Mouse (Mus musculus) neural tube, embryonic 11.5 days (tissue): ENCODE measurements around the gene Ostm1. TPM values are rescaled to one million over a fixed set of nuclear protein-coding genes. Genes with fewer than 3 reads are reported as not detected.
A peak's percentile ranks its signal among the peaks of the same experiment; 100 is the strongest.

Experiments
- ATAC-seq: fragments of 200-750 bp; cut with Nextera tagmentation; 2 replicates; pipeline ENCODE4 v1.8.0; 2017; ENCODE audit warnings: moderate number of reproducible peaks, mild to moderate bottlenecking, moderate TSS enrichment, moderate library complexity; ENCODE audit not compliant: insufficient read depth, low FRiP score, low TSS enrichment
- DNase-seq: peaks from one replicate; pipeline ENCODE4 v3.0.0-alpha.2; 2015; ENCODE audit warnings: low spot score
- H3K27ac ChIP-seq: fragments of 300-500 bp; sonication (generic); 2 replicates; pipeline ENCODE4 v1.5.1; 2014; ENCODE audit warnings: low read depth, mild to moderate bottlenecking, low read length
- H3K27me3 ChIP-seq: fragments of 300-500 bp; sonication (generic); 2 replicates; pipeline ENCODE4 v1.6.1; 2014; ENCODE audit warnings: mild to moderate bottlenecking, low read length, mixed read lengths; ENCODE audit not compliant: control insufficient read depth, insufficient read depth
- H3K36me3 ChIP-seq: fragments of 300-500 bp; sonication (generic); 2 replicates; pipeline ENCODE4 v1.6.1; 2014; ENCODE audit warnings: mild to moderate bottlenecking, low read length, moderate library complexity, mixed read lengths; ENCODE audit not compliant: control insufficient read depth, insufficient read depth
- H3K4me1 ChIP-seq: fragments of 300-500 bp; sonication (generic); 2 replicates; pipeline ENCODE4 v1.6.1; 2014; ENCODE audit warnings: low read length, mixed read lengths; ENCODE audit not compliant: control insufficient read depth, insufficient read depth
- H3K4me2 ChIP-seq: fragments of 300-500 bp; sonication (generic); 2 replicates; pipeline ENCODE4 v1.6.1; 2014; ENCODE audit warnings: low read depth, mild to moderate bottlenecking, moderate library complexity
- H3K4me3 ChIP-seq: fragments of 300-500 bp; sonication (generic); 2 replicates; pipeline ENCODE4 v1.5.1; 2014; ENCODE audit warnings: low read depth, low read length
- H3K9ac ChIP-seq: fragments of 300-500 bp; sonication (generic); 2 replicates; pipeline ENCODE4 v1.6.1; 2014; ENCODE audit warnings: mild to moderate bottlenecking, low read length
- H3K9me3 ChIP-seq: fragments of 300-500 bp; sonication (generic); 2 replicates; pipeline ENCODE4 v1.6.1; 2016; ENCODE audit warnings: low read length; ENCODE audit not compliant: control insufficient read depth
- WGBS: fragments of 180-500 bp; shearing (Covaris S2); extraction: QIAGEN DNeasy Blood & Tissue Kit; methylation state at CpG from one replicate; pipeline ENCODE4 v1.1.7; 2014; 5-methylcytosine and 5-hydroxymethylcytosine counted together
- polyA plus RNA-seq: library from polyadenylated mRNA; unstranded; fragments of >200 nt; fragmentation: Nextera tagmentation; extraction: Ambion mirVana; gene quantifications from 2 replicates; pipeline ENCODE4 v1.2.1, GENCODE M21; 2014

Ostm1 gene
- polyA plus RNA-seq, 1 experiment from 2014 or later, result 16.8 TPM

DNA sequence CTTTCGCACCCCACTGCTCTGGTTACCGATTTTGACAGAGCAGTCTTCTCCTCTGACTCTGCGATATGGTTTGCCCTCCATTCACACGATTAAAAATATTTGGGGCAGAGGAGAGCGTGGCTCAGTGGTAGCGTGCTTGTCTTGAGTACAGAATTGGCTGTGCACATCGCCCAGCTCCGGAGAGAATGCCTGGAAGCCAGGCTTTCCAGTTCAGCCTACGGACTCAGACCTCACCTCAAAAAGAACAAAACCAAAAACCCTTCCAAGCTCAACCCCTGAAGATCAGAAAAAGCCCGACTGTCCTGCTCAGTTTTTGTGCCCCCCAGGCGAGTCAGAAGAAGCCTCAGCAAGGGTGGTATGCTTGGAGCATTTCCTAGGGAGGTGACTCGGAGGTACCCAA, 29.5 kb downstream of the Ostm1 start:
- DNase-seq, result no peak
- H3K9ac ChIP-seq, result no peak overlapping the region
- peaks cover 77% of the 10 kb centered on the region for H3K27me3 ChIP-seq
- H3K4me1 ChIP-seq, result peaks cover 4% of the 10 kb centered on the region; the same call in 1 of the 2 replicates
- no peak overlapping the region for H3K4me3 ChIP-seq
- WGBS, result 4% methylated on average over 12 of the region's 12 CpGs
- ATAC-seq, result no peak
- H3K27ac ChIP-seq, result no peak overlapping the region
- H3K36me3 ChIP-seq, result no peaks in the 10 kb centered on the region
- H3K4me2 ChIP-seq, result no peak overlapping the region
- no peaks in the 10 kb centered on the region for H3K9me3 ChIP-seq

DNA sequence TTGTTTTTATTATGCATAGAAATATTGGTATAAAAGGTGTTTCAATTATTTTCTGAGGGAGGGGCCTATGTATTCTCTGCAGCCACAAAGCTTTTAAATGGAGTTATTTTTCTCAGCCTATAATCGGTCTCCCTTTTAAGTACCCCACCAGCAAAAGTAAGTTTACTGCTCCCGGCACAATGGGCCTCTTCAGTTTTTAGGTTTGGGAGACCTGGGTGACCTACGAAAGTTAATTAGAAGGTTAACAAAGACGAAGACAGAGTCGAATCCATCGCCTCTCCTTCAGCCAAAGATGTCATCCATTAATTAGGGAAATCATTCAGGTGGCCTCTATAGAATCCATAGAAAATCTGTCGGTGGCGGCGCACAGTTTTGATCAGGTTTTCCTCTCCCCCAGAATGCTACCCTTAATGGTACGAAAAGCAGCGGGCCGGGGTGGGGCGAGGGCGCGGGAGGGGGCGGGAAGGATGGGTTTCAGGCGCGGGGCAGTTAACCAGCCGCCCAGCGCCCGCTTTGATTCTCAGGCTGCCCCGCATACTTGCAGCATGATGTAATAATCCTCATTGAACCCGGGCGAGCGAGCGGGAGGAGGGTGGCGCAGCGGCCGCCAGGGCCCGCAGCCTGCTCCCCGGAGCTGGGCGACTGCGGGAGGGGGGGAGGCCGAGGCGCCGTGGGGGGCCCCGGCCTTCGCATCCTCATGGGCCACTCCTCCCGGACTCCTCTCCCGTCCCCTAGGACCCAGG, 30.2 kb downstream of the Ostm1 start:
- WGBS, result 0% methylated on average over 26 of the region's 40 CpGs
- ATAC-seq (peak; percentile 61; the same call in 1 of the 2 replicates), DNase-seq (peak; percentile 77)
- Histone ChIP-seq H3K9me3 (no peaks in the 10 kb centered on the region), H3K4me3 (peak overlapping the region; percentile 28), H3K36me3 (no peaks in the 10 kb centered on the region), H3K9ac (no peak overlapping the region), H3K27ac (no peak overlapping the region), H3K4me2 (peak overlapping the region; percentile 50), H3K4me1 (peaks cover 4% of the 10 kb centered on the region; the same call in 1 of the 2 replicates), H3K27me3 (peaks cover 84% of the 10 kb centered on the region)

DNA sequence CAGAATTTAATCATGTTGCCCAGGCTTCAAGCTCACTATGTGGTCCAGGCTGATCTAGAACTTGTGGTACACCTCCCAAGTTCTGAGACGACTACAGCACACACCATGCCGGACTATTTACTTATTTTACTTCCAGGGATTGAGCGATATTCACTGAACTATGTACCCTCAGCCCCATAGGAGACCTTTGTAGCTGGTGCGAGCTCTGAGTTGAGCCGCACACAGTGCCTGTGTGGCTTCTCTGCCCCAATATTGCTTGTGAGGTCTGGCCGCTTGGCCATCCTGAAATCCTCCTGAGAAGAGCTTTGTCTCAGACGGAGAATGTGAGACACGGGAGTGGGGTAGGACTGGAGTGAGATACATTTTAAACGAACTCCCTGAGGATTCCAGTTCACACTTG, 31.1 kb downstream of the Ostm1 start:
- no peak for ATAC-seq
- 8% methylated on average over 9 of the region's 9 CpGs for WGBS
- no peak overlapping the region for H3K4me3 ChIP-seq
- no peak overlapping the region for H3K27ac ChIP-seq
- no peak overlapping the region for H3K4me2 ChIP-seq
- DNase-seq, result no peak
- no peaks in the 10 kb centered on the region for H3K9me3 ChIP-seq
- no peak overlapping the region for H3K9ac ChIP-seq
- H3K27me3 ChIP-seq, result peaks cover 91% of the 10 kb centered on the region
- H3K4me1 ChIP-seq, result peaks cover 4% of the 10 kb centered on the region; the same call in 1 of the 2 replicates
- no peaks in the 10 kb centered on the region for H3K36me3 ChIP-seq

DNA sequence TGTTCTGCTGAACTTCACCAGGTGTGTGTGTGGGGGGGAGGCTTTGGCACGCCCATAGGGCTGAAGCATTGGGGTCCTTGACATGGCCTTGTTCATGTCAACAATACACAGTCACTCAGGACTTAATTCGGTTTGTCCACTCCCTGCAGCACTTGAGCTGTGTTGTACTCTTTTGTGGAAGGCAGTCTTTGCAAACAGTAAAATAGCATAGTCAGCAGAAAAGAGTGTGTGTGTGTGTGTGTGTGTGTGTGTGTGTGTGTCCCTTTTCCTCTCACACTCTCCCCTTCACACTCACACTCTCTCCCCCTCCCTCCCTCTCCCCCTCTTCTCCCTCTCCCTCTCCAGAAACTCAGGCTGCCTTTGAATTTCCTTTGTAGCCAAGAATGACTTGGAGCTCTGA, 34.7 kb downstream of the Ostm1 start:
- H3K36me3 ChIP-seq, result no peaks in the 10 kb centered on the region
- no peak for ATAC-seq
- no peak overlapping the region for H3K4me2 ChIP-seq
- no peaks in the 10 kb centered on the region for H3K9me3 ChIP-seq
- no peak overlapping the region for H3K9ac ChIP-seq
- no peak for DNase-seq
- no peak overlapping the region for H3K27ac ChIP-seq
- H3K27me3 ChIP-seq, result peaks cover 89% of the 10 kb centered on the region
- 40% methylated on average over 2 of the region's 2 CpGs for WGBS
- H3K4me3 ChIP-seq, result no peak overlapping the region
- H3K4me1 ChIP-seq, result peaks cover 2% of the 10 kb centered on the region; the same call in 1 of the 2 replicates

DNA sequence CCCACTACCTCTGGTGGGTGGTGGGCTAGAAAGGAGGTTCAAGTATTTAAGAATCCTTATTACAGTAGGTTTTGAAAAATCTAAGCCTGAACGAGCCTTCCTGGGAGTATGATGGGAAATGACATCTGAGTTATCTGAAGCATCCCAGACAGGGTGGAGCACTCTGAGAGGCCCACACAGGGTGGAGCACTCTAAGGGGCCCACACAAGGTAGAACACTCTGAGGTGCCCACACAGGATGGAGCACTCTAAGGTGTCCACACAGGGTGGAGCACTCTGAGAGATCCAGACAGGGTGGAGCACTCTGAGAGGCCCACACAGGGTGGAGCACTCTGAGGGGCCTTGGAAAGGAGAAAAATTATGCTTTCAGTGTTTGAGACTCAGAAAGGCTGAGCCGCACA, 42.3 kb downstream of the Ostm1 start:
- WGBS, result 88% methylated on average over 2 of the region's 2 CpGs
- H3K4me2 ChIP-seq, result no peak overlapping the region
- H3K36me3 ChIP-seq, result no peaks in the 10 kb centered on the region
- H3K4me3 ChIP-seq, result no peak overlapping the region
- H3K9me3 ChIP-seq, result no peaks in the 10 kb centered on the region
- ATAC-seq (no peak), DNase-seq (no peak)
- peaks cover 90% of the 10 kb centered on the region for H3K27me3 ChIP-seq
- H3K4me1 ChIP-seq, result peaks cover 3% of the 10 kb centered on the region; the same call in 1 of the 2 replicates
- no peak overlapping the region for H3K9ac ChIP-seq
- H3K27ac ChIP-seq, result no peak overlapping the region

DNA sequence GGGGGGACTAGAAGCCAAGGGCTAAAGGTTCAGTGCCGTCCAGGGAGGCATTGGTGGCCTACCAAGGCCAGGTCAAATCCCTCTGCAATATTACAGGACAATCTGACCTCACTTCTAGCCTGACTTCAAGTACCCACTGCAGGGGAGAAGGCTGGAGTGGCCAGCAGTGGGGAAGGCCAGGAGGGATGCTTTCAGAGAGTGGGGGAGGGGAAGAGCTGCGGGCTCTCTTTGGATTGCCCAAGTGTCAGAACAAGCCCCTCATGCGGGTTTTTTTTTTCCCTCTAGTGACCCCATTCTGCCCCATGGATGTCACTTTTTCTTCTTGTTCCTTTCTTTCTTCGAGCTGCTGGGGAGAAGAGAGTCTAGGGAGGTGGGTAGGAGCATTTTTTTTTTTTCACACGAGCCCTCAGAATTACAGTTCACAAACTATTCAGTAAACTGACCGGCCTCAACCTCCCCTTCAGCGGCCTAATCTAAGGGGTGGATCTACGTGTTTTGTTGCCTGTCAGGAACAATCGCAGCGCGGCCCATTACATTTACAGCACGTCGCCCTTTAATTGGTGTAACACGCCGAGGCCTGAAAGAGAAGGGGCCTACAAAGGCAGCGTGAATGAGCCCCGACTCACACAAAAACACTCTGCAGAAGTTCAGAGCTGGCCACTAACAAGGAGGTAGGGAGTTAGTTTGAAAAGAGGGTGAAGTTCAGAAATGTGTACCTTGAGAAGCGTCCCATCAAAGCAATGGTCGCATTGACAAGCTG, 47.2 kb downstream of the Ostm1 start:
- Histone ChIP-seq H3K4me2 (no peak overlapping the region), H3K4me1 (peaks cover 14% of the 10 kb centered on the region), H3K27ac (no peak overlapping the region), H3K4me3 (no peak overlapping the region), H3K27me3 (peaks cover 99% of the 10 kb centered on the region), H3K36me3 (no peaks in the 10 kb centered on the region), H3K9ac (no peak overlapping the region), H3K9me3 (no peaks in the 10 kb centered on the region)
- ATAC-seq (peak; percentile 72), DNase-seq (peak; percentile 81)
- WGBS, result under 1% methylated on average over 19 of the region's 19 CpGs

GRCm38 (mm10) chr10:42631754-42632452, 48.3 kb downstream of the Ostm1 start:
- H3K9ac ChIP-seq, result no peak overlapping the region

DNA sequence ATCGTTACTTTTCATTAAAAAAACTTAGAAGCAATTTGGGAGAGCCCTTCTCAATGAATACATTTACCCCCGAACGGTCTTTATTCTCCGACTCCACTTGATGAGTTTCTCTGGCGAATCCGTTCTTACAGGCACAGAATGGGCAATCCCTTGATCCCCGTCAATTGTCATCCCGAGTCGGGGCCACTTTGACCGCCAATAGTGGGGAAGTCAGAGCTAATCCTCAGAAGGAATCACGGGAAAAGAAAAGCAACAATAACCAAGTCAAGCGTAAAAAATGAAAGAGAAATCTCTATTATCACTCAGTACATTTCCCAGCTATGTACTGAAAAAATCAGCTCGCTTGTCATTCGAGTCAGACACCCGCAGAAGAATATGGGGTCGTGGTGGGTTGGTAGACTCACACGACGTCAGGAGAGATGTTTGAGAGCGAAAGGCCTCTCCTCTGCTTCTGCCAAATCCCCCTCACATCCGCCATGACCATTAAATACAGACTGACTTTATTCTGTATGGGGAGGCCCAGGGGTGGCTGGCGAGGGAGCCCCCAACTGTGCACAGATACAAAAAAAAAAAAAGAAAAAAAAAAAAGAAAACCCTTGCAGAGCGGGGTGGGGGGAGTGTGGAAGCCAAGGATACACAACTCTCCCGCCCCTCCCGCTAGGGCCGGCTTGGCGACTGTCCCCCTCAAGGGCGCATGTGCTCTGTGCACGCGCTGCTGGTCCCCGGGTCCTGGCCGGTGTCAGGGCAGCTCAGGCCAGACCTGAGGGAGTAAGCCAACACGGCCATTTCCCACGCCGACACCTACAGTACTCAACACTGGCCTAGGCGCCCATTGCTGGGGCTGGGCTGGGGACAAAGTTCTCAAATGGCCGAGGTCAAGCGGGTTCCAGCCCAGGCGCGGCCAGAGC, 49.1 kb downstream of the Ostm1 start:
- Histone ChIP-seq H3K27ac (no peak overlapping the region), H3K4me2 (peak overlapping the region; percentile 29), H3K36me3 (no peaks in the 10 kb centered on the region), H3K4me3 (peak overlapping the region; percentile 14; the same call in 1 of the 2 replicates), H3K9me3 (no peaks in the 10 kb centered on the region), H3K27me3 (peaks cover 99% of the 10 kb centered on the region), H3K9ac (no peak overlapping the region), H3K4me1 (peaks cover 14% of the 10 kb centered on the region)
- under 1% methylated on average over 39 of the region's 39 CpGs for WGBS
- DNase-seq (peak; percentile 53), ATAC-seq (no peak; the same call in 1 of the 2 replicates)

More at GRCm38 (mm10) chr10:42631754-42632452, 48.3 kb downstream of the Ostm1 start:
- Histone ChIP-seq H3K4me1 (peaks cover 14% of the 10 kb centered on the region), H3K4me2 (peak overlapping the region; percentile 23), H3K27me3 (peaks cover 99% of the 10 kb centered on the region), H3K36me3 (no peaks in the 10 kb centered on the region), H3K9me3 (no peaks in the 10 kb centered on the region), H3K27ac (no peak overlapping the region), H3K4me3 (no peak overlapping the region)
- DNase-seq (peak; percentile 41), ATAC-seq (no peak)
- under 1% methylated on average over 42 of the region's 42 CpGs for WGBS
